Mouse (Mus musculus) mature B cell (primary cell): ENCODE data around the gene Ankrd9.

Experiments
- in situ Hi-C: fragments of 300-500 bp; cut with MboI; formaldehyde crosslinking; loops from 2 replicates; pipeline ENCODE4 v1.14.3; 2019

The Ankrd9 gene

GRCm38 (mm10) chr12:110990500-110990899, 11.7 kb upstream of the Ankrd9 start:
- in situ Hi-C loops, result loop anchor here (5.0 kb wide), 1 partner anchor 53 kb away; no protein-coding TSS in a partner anchor

- in situ Hi-C loops, result no loop called here
These were observed 10.6 kb upstream of the Ankrd9 start for GRCm38 (mm10) chr12:110989409-110989808.

GRCm38 (mm10) chr12:110986536-110987425, 7.9 kb upstream of the Ankrd9 start:
- in situ Hi-C loops, result no loop called here

GRCm38 (mm10) chr12:110985141-110985540, 6.3 kb upstream of the Ankrd9 start:
- in situ Hi-C loops, result no loop called here

DNA sequence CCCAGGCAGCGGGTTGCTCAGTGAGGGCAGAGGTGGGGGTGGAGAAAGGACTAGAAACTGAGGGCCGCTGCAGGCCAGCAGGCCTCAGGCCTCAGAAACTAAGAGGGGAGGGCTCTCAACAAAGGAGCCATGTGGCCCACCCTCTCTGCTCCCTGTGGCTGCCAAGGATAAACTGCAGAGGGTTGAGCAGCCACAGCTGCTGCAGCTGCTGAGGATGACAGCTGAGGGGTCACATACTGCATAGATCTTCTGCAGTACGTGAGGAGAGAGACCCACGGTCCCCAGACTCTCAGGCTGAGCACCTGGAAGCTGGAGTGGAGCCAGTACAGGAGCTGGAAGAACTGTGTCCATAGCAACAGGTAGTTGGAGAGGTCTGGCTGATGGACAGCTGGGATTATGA, 5.8 kb upstream of the Ankrd9 start:
- in situ Hi-C loops, result no loop called here

- in situ Hi-C loops, result no loop called here
These were observed 4.9 kb upstream of the Ankrd9 start for GRCm38 (mm10) chr12:110983714-110984113.

- in situ Hi-C loops, result no loop called here
These were observed 4.2 kb upstream of the Ankrd9 start for GRCm38 (mm10) chr12:110983083-110983482.

GRCm38 (mm10) chr12:110981736-110982135, 2.9 kb upstream of the Ankrd9 start:
- in situ Hi-C loops, result no loop called here

DNA sequence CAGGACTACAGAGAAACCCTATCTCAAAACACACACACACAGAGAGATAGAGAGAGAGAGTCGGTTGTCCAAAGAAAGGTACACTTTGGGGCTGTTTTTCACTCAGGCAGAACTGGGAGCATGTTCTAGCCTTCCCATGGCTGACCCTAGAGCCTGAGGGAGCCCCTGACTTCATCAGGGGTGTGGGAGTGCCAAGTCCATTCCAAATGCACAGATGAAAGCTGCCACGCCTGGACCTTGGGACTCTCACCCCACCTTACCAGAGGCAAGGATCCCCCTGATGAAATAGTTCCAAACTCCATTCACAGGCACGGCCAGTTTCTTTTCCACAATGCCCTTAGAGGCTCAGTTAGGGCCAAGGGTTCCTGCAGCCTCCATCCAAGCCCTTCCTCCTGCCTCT, 968 bp upstream of the Ankrd9 start:
- in situ Hi-C loops, result no loop called here

DNA sequence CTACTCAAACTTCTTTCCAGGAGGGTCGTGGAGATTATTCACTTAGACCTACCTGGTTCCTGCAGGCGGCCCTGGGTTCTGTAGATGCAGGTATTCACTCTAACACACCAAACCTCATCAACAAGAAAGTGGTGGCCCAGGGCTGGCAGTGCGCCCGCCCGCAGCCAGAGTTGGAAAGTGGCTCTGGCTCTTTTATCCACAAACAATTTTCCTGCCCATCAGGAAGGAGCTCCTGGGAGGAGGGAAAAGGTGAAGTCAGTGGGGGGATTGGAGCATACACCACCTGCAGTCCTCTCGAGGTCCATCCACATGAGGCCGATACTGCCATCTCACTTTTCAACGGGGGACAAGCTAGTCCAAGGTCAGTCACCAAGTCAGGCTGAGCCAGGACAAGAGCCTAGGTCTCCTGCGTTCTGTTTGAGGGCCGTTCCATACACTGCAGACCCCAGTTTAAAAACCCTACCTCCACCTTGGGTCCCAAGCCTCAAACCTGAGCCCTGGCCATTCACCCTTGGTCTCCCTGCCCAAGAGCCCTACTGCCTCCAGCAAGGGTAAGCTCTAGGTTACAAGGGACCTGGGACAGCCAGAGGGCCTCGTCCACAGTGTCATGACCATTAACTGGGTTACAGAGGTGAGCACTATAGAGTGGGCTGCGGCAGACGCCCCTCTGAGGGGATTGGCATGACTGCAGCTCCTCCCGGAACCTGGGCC, 789 bp downstream of the Ankrd9 start:
- in situ Hi-C loops, result no loop called here

- in situ Hi-C loops, result no loop called here
These were observed 1.5 kb downstream of the Ankrd9 start for GRCm38 (mm10) chr12:110977345-110977733.

GRCm38 (mm10) chr12:110976589-110977344, 2.1 kb downstream of the Ankrd9 start:
- in situ Hi-C loops, result no loop called here

DNA sequence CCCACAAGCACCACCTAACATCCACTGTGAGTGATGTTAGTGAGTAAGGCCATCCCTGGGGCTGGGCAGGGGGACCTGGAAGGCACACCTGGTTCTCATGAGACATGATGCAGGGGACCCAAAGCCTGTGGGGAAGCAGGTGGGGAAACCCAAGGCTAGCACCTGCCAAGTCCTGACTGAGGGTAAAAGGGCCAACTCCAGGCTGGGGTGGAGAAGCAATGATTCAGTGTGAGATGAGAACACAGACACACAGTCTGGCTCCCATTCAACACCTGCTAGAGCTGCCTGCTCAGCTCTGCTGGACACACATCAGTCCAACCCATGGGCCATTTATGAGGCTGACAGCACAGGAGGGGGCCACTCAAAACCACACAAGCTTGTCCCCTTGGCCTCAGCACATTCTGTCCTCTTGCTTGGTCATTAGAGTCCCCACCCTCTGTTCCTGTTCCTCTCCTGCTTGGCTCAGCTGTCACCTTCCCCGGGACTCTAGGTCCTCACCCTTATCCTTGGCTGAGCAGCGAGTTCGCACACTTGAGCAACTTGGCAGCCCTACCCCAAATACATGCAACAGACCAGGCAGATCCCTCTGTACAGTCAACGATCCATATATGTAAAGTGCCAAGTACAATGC, 2.9 kb downstream of the Ankrd9 start:
- in situ Hi-C loops, result no loop called here

- in situ Hi-C loops, result no loop called here
These were observed 3.5 kb downstream of the Ankrd9 start for GRCm38 (mm10) chr12:110975385-110975784.

DNA sequence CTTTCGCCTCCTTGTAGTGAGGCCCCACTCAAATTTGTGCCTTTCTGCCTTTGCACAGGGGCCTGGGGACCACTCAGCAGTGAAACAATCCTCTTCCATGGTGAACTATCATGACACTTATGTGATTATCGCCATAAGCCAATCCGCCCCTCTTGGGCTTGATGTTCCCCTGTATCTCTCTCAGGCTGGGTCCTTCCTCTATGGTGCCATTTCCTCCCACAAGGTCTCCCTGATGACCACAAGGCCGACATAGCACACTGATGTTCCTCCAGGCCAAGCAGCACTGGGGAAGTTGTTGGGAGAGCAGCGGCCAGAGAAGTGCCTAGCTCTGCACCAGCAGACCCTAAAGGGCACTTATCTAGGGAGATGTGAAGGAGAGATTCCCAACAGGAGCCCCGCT, 4.1 kb downstream of the Ankrd9 start:
- in situ Hi-C loops, result no loop called here

- in situ Hi-C loops, result no loop called here
These were observed 4.5 kb downstream of the Ankrd9 start for GRCm38 (mm10) chr12:110974295-110974694.

- in situ Hi-C loops, result no loop called here
These were observed 5.0 kb downstream of the Ankrd9 start for GRCm38 (mm10) chr12:110973829-110974228.

DNA sequence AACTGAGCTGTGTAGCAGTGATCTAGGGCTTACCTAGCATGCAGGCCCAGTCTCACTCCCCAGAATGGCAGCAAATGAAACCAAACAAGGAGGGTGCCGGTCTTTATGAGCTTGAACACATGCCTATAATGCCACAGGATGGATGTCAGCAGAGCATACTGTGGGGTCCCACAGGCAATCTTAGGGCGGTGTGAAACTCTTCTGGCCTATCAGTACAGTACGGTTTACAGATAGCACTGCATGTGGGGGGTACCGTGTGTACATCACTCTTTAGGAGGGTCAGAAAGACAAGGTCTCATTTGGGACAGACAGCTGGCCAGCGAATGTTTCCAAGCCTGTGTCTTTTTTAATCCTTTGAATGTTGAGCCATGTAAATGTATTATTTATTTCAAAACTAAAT, 6.9 kb downstream of the Ankrd9 start:
- in situ Hi-C loops, result no loop called here

DNA sequence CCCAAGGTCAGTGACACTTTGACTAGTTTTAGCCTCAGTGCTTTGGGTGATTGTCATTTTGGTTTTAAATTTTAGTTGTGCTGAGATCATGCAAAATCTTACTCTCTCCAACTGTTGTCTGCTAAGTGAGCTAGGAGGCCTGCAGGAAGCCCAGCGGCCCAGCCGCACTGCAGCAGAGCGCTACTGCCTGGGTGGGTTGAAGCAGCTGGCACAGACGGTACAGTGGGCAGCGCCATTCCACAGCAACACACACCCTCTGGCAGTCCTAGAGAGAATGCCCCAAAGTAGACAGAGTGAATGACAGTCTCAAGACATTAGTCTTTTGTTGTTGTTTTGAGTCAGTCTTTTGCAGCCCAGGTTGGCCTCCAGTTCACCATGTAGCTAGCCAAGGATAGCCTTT, 8.4 kb downstream of the Ankrd9 start:
- in situ Hi-C loops, result no loop called here

GRCm38 (mm10) chr12:110967146-110967545, 11.7 kb downstream of the Ankrd9 start:
- in situ Hi-C loops, result no loop called here

DNA sequence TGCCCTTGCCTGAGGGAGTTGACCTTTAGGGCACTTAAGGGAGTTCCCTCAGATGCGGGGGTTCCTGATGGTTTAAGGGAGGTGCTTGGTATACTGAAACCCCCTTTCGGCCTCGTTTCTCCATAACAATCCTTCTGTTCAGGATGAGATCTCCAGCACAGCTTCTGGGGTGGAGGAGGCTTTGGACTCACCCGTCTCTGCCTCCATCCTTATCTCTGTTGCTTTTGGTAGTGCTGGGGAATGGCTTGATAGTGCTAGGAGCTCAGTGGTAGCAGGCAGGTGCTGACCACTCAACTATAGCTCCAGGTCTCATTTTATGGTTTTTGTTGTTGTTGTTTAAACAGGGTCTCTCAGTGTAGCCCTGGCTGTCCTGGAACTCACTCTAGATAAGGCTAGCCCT, 12.8 kb downstream of the Ankrd9 start:
- in situ Hi-C loops, result no loop called here

DNA sequence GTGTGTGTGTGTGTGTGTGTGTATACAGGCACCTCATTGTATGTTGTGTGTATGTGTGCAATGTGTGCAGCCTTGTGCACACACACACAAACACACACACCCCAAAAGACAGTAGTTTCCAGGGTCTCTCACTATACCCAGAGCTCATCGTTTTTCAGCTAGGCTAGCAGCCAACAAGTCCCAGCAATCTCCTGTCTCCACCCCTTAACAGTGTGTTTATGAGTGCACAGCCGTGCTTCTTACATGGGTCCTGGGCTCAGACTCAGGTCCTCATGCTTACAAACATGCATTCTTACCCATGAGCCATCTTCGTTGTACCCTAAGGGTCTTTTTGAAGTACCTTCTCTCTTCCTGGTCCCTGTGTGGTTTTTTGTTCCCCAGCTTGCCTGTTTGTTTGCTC, 13.3 kb downstream of the Ankrd9 start:
- in situ Hi-C loops, result no loop called here
